ENCODE assay signal across 16 mouse cellular contexts in genomic region chr17:7292012-7292684, GRCm38 (mm10). TPM values are rescaled to one million over a fixed set of nuclear protein-coding genes. Genes with fewer than 3 reads are reported as not detected.
DNase-seq lines count a peak whose midpoint lies in the region; ATAC-seq lines count a peak whose summit lies in the region.
"Had no signal": no experiment of that assay in that cellular context is flagged by ENCODE, and none has a peak within 500 bp of the region (broad histone marks: within the 10 kb centered on the region; RNA-seq: fewer than 3 reads in every experiment).

No protein-coding gene starts in this region.

- ATAC-seq in forebrain, embryonic 14.5 days, result peak; percentile 93
- peak; percentile 33; the same call in 1 of the 2 replicates for ATAC-seq in midbrain, embryonic 15.5 days (replicated peaks)

- H3K27me3 ChIP-seq in forebrain, embryonic 14.5 days (replicated peaks; ENCODE audit: control insufficient read depth, insufficient read depth, low read length), result no peaks in the 10 kb centered on the region
- H3K27me3 ChIP-seq in midbrain, embryonic 15.5 days (replicated peaks), result no peaks in the 10 kb centered on the region
- H3K27me3 ChIP-seq: CH12.LX had no signal

- H3K9me3 ChIP-seq in forebrain, embryonic 14.5 days (replicated peaks; ENCODE audit: control insufficient read depth, low read length), result no peaks in the 10 kb centered on the region
- no peaks in the 10 kb centered on the region for H3K9me3 ChIP-seq in midbrain, embryonic 15.5 days

- DNase-seq in layer of hippocampus, adult 9-11 months, result peak; percentile 62
- no peak for DNase-seq in layer of hippocampus, postnatal 25 days (ENCODE audit: extremely low spot score in 1 of 2, low spot score in 1 of 2)
- DNase-seq in cerebellum, adult 9-11 months, result peak; percentile 47
- peak; percentile 80 for DNase-seq in forebrain, embryonic 14.5 days (ENCODE audit: low spot score)
- no peak for DNase-seq in kidney, postnatal 25 days
- no peak for DNase-seq in ovary, postnatal 10 days (ENCODE audit: low spot score)
- DNase-seq: adrenal gland, postnatal 14 days; heart, adult 18-20 months; heart, postnatal 4 days; spleen, adult 18-20 months had no signal

- H3K4me1 ChIP-seq in forebrain, embryonic 14.5 days (ENCODE audit: control insufficient read depth, insufficient read depth, low read length), result peaks cover 4% of the 10 kb centered on the region
- no peaks in the 10 kb centered on the region for H3K4me1 ChIP-seq in midbrain, embryonic 15.5 days

- WGBS in forebrain, embryonic 14.5 days, result 54% methylated on average over 11 of the region's 11 CpGs
- WGBS in midbrain, embryonic 15.5 days, result 57% methylated on average over 11 of the region's 11 CpGs

- no peak overlapping the region for H3K9ac ChIP-seq in forebrain, embryonic 14.5 days (ENCODE audit: low read length)
- H3K9ac ChIP-seq in midbrain, embryonic 15.5 days, result no peak overlapping the region

- peak overlapping the region; percentile 35; the same call in 1 of the 2 replicates for H3K27ac ChIP-seq in forebrain, embryonic 14.5 days (ENCODE audit: low read depth, low read length)
- H3K27ac ChIP-seq in midbrain, embryonic 15.5 days, result no peak overlapping the region
- H3K27ac ChIP-seq: kidney, postnatal 0 days had no signal

- H3K36me3 ChIP-seq in forebrain, embryonic 14.5 days (ENCODE audit: control insufficient read depth, insufficient read depth, low read length), result 0 out of 2 replicates have a peak, but pooled peaks cover 10% of the 10 kb centered on the region
- H3K36me3 ChIP-seq in midbrain, embryonic 15.5 days (replicated peaks), result no peaks in the 10 kb centered on the region

- H3K4me2 ChIP-seq in forebrain, embryonic 14.5 days (ENCODE audit: low read length), result no peak overlapping the region
- no peak overlapping the region for H3K4me2 ChIP-seq in midbrain, embryonic 15.5 days

- no peak overlapping the region for H3K4me3 ChIP-seq in forebrain, embryonic 14.5 days (ENCODE audit: low read depth, low read length)
- H3K4me3 ChIP-seq in midbrain, embryonic 15.5 days, result no peak overlapping the region

RNA-seq across cellular contexts. Expression of gene Tcp10a, which starts 32.3 kb away (rescaled TPM):
- total RNA-seq in layer of hippocampus, postnatal 25 days (2021), result under 1 TPM in 1 of 2 experiments, not detected in 1; 0.26 TPM
- not detected in 2 replicates for polyA plus RNA-seq in forebrain, embryonic 14.5 days (2014; fragmentation: Nextera tagmentation; extraction: Ambion mirVana)
- 0.13 TPM in 1 of 2 replicates, not detected in the other for polyA plus RNA-seq in midbrain, embryonic 15.5 days (2015; fragmentation: Nextera tagmentation; extraction: Ambion mirVana)
- total RNA-seq: adrenal gland, postnatal 14 days; CH12.LX; common myeloid progenitor, adult 5-6 weeks; heart, adult 18-20 months; heart, postnatal 4 days; megakaryocyte progenitor cell, adult 5-6 weeks had no signal
- polyA plus RNA-seq: kidney, postnatal 0 days; liver, embryonic 16.5 days had no signal

Comparison
In these comparisons a context has a peak if more than half of its experiments do, and no peak if none do; other contexts are left out.
1. DNase-seq: peak in layer of hippocampus, adult 9-11 months (single experiment), cerebellum, adult 9-11 months (single experiment) and forebrain, embryonic 14.5 days (single experiment); none in layer of hippocampus, postnatal 25 days (0 of 2), kidney, postnatal 25 days (0 of 2) and ovary, postnatal 10 days (single experiment).